Mouse (Mus musculus) megakaryocyte, adult 5-6 weeks (primary cell): ENCODE data around the gene Wdfy4. TPM values are rescaled to one million over a fixed set of nuclear protein-coding genes. Genes with fewer than 3 reads are reported as not detected.

Source experiments
- ATAC-seq: 2 replicates; pipeline ENCODE4 v1.8.0; 2016; ENCODE audit warnings: mild to moderate bottlenecking, inconsistent platforms; ENCODE audit not compliant: poor library complexity, severe bottlenecking
- total RNA-seq, 2 experiments: library from RNA; stranded (forward) in 1 of 2; stranded (reverse) in 1 of 2; fragments of 153-499, 151-499 nt in 1 of 2; fragments of 221-1000, 200-1000 nt in 1 of 2; gene quantifications; 2 replicates each; pipeline versions ENCODE4 v1.2.3 to v1.2.4; 2015 to 2017

Wdfy4 gene
- total RNA-seq, 2 experiments from 2014 or later: 44.6 to 65.9 TPM

DNA sequence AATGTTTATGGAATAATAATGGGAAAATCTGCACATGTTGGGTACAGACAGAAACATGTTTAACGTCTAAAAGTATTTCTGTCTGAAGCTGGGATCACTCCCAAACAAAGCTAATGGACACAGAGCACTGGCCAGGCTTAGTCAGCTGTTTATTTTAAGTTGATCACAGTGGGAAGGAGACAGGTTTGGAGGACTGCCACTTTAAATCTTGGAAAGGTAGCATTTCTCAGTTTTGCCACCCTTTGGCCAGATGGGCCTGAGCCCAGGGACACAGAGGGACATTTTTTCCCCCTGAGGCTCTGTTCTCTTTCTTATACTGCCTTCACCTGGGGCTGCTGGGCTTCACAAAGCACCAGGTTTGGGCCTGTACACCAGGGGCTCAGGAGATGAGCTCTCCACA is 103.0 kb downstream of the Wdfy4 start:
- ATAC-seq: no peak

DNA sequence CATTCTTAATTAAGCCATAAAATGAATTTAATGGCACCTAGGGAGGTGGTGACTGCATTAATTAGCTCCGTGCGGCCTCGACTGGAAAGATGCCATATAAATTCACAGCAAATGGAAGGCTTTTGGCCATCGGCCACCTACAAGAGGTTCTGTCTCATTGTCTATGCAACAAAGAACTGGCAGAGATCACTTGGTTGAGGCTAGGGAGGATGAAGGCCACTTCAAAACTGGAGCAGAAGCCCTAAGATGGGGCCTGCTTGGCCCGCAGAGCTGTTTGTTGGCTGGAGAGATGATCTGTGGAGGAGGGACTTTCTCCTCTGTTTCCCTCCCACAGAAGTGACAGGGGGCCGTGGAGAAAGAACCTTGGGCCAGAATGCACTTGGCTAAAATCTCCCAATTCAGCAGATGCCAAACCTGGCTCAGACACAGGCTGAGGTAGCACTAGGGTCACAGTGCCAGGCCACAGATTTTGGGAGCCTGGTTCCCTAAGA is 103.9 kb downstream of the Wdfy4 start:
- ATAC-seq: no peak

DNA sequence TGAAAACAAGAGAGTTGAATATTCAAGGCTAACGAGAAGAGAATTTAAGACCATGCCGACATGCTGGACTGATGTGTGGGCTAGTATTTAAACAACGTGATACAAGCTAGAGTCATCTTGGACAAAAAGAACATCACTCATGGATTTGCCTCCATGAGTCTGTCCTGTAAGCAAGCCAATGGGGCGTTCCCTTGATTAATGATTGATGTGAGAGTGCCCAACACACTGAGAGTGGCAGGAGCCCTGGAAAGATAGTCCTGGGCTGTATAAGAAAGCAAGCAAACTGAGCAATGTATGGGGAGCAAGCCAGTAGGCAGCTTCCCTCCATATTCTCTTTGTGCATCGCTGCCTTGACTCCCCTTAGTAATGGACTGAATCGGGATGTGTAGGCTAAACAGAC is 106.7 kb downstream of the Wdfy4 start:
- no peak for ATAC-seq

DNA sequence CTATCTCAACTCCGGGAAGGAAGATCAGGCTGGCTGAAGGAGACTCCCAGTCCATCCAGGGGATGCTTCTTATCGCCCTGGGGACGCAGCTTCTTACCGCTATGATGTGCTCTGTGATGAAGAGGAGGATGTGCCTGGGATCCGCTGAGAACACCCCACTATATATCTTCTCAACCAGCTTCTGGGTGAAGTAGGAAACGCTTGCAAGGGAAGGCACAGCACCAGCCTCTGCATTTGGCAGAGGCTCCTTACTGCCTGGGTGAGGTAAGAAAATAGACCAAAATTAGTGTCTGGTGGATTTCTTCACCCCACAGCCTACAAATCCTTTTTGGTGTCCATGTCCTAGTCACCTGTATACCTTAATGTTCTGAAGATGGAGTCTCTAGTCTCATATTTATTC is 107.2 kb downstream of the Wdfy4 start:
- no peak for ATAC-seq

DNA sequence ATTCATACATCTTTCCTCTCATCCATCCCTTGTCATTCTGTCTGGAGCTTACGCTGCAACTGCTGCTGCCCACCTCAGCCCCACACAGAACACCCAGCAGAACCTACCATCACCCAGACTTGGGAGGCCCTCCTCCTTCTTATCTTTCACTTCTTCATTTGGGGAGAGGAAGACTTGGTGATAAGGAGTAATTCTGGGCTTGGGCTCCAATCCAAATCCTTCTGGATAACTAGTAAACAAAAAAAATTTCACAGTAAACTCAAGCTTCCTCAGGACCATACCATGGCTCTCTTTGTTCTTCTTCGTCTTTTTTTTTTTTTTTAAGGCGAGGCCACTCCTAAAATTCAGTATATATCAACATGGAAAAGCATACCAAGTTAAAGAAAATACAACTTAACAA is 112.0 kb downstream of the Wdfy4 start:
- ATAC-seq: no peak

DNA sequence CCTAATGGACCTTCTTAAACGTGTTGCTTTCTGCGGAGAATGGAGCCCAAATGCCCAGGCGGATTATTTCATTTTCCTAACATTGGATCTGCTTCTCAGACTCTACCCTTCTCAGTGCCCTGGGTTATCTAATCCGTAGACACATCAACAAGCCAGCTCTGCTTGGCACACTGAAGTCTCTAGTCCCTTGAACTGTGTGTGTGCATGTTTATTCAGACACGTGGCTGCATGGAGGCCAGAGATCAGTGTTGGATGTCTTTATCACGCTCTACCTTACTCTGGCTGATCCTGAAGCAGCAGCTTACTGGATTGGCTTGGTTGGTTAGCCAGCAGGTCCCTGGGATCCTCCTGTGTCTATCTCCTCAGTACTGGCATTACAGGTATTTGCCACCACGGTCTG is 113.0 kb downstream of the Wdfy4 start:
- no peak for ATAC-seq

DNA sequence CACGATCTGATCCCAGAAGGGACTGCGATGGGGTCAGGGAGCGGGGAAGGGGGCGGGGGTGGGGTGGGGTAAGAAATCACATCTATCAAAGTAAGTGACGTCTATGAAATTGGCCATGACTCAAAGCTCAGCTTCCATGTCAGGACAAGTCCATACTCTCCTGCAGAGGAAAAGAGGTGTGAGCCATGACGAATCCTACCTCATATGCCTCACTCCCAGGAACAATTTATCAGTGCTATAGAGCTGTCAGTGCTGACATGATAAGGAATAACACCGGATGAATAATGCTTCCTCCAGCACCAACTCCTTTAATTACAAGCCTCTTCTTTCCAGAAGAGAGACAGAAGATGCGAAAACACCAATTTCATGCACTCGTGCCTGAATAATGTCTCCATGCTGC is 117.6 kb downstream of the Wdfy4 start:
- ATAC-seq: no peak

DNA sequence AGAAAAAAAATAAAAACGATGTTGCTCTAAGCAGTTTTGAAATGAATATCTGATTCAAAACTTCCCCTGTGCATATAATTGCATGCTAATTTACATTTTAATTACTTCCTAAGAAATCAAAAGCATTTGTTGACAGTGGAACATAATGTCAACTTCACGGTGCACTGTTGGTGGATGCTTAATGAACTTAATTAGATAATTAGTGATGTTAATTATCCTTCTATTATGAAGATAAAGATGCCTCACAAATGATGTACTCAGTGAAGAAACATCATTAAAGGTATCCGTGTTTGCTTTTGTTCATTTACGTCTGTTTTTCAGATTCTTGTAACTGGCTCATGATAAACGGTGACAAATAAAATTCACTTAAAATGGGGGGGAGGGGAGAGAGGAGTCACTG is 122.3 kb downstream of the Wdfy4 start:
- ATAC-seq: no peak

DNA sequence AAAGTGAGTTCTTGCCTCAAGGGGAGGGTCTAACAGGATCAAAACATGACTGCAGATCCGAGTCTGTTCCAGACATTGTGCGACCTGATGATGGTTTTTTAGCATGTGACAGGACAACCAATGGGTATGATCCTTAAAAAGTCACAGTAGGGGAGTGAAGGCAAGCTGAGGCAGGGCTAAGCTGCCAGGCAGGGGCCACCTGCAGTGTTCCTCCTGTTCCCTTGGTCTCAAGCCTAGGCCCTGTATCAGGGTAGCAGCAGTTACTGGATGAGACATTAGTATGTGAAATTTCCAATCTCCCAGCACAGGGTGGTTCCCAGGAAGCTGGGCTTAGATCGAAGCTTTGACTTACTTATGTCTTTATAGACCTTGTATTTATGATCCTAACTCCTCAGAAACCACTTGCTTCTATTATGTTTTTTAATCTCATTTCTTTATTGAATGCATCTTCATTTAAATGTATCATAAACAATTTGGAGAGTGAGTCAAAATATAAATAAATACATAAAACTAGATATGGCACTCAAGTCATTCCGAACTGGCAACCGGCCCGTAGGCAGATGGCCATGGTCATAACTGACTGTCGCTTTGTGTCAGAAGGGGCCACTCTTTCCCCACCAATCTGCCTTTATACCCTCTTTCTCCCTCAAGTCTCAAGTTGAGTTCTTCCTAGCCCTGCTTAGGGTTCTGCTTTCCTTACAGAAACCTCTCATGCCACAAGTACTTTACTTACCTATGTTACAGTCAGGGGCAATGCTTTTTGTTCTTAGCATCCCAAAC is 126.2 kb downstream of the Wdfy4 start:
- no peak for ATAC-seq

DNA sequence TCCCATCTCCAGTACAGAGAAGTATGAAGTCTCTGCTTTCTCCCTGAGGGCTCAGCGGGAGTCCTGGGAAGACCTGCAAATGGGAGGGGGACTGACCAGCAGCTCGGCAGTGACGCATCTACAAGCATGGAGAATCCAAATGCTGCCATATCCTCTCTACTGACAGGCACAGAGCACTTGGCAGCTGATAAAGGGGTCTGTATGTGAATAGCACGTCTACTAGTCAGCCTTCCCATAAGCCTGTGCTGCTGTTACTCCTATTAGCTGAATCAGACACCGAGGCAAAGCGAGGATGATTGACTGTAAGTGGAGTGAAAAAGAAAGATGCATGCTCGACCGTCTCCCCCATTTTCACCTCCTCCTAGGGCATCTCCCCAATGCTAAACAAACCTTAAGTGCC is 131.9 kb downstream of the Wdfy4 start:
- ATAC-seq: no peak

DNA sequence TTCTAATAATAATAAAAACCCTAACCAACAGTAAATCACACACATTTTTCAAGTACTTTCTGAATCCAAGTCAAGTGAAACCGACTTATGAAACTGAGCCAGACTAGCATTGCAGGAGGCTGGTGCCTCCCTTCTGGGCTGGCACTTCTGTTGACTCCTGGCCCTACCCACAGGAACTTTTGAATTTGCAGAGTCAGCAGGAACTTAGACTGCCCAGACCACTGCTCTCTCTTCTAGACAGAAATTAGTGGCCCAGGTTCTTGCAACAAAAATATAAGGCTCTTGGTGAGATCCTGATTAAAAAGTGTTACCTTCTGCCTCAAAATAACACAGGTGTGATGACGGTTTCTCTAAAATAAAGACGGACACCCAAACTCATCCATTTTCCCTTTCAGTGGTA is 140.1 kb downstream of the Wdfy4 start:
- ATAC-seq: no peak

DNA sequence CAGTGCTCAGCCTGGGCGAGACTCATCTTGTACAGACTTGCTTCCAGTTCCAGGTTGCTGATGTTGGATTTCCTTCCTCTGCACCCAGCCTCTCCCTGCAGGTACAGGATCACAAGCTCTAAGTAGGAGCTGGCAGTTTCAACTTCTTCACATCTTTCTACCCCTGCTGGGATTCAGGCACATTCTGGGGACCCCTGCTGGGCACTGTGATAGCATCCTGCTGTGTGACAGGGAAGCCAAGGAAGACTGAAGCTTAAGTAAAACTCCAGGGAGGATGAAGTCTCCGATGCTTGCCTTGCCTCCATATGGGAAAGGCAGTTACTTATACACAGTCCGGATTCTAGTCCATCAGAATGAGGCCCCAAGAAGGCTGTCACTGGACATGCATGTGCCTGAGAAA is 148.5 kb downstream of the Wdfy4 start:
- no peak for ATAC-seq

DNA sequence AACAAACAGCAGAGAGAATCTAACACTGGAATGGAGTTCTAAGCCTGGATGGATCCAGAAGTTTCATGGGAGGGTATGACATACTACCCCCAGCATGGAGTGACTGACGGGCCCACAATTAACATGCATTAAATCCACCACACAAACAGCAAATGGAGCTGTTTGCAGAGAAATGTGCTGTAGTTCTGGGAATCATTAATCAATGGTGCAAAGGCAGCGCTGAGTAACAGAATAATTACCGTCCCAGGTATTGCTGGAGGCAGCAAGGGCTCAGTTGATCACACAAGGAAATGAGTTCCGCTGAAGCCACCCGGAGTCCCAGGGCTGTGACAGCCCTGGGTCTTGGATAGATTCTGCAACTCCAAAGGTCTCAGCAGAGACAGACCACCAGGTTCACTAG is 149.9 kb downstream of the Wdfy4 start:
- ATAC-seq: no peak

DNA sequence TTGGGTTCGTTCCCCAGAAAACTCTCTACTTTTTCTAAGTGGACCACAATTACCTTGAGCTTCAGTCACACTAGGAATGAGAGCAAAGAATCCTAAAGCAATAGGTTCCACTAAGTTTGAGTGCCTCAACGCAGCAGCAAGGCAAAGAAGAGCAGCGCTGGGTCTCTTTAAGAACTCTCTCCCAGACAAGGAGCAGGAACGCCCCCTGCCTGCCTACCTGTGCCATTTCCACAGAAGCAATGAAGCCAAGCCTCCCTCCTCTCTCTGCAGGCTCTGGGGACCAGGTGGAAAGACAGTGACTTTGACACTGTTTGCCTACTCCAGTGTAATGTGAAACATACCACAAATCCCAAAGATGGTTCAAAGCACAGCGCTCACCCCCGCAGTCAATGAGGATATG is 151.9 kb downstream of the Wdfy4 start:
- ATAC-seq: no peak

DNA sequence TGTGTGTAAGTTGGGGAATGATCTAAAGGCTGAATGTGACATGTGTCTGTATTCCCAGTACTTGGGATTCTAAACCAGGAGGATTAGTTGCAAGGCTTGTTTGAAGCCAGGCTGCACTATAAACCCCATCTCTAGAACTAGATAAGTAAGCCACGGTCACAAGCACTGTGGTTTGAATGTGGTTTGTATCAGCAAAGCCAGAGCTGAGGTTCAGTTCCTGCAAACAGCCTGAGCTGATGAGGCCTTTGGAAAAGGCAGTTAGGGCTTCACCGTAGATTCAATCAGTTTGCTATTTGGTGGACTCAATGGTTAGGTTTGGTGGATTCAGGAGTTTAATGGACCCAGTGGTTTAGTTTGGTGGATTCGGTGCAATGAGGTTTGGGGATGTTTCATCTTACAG is 154.5 kb downstream of the Wdfy4 start:
- ATAC-seq: no peak

DNA sequence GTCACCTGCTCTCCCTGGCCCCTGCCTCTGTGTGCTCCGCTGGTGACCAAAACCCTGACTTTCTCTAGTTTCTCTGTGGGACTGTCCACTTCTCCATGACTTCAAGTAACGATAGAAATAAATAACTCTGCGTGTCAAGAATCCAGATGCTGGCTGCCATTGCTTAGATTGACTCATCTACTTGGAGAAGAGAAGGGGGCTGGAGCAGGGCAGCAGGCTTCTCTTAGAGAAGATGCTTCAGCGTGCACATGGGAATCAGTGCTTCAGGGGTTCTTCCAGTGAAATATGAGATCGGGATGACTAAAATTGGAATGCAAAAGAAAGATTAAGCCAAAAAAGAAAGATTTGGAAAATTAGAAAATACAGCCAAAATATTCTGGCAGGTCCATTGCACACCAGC is 165.7 kb downstream of the Wdfy4 start:
- ATAC-seq: no peak

DNA sequence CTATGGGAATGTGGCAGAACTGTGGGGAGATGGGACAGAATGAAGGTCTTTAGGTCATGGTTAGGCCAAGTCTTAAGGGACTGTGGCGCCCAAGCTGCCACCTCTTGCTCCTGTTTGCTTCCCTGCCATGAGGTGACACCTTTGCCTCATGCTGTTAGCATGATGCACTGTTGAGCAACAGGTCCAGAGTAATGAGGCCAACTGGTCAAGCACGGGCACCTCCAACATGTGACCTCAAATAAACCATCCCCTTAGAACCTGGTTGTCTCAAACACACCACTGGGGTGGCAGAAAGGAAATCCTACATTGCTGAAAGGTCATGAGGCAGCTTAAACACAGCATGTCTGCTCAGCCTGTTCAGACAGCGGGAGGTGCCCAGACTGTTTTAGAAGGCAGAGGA is 166.3 kb downstream of the Wdfy4 start:
- no peak for ATAC-seq

DNA sequence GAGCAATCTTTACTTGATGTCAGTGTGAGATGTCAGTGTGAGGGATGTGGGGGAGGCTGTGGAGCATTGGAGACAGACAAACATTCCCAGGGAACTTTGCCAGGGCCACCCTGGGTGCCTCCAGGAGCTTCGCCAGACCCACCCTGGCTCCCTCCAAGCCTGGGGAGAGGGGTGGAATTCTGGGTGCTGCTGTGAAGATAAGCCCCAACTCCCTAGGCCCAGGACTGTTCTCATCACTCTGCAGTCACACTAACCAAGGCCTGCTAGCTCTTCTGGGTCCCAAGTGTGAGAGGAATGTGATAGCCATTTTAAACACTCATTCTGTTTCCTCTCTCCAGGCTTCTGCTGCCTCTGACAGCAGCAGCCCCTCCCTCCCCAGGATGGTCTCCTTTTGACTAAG is 177.7 kb downstream of the Wdfy4 start:
- no peak for ATAC-seq

DNA sequence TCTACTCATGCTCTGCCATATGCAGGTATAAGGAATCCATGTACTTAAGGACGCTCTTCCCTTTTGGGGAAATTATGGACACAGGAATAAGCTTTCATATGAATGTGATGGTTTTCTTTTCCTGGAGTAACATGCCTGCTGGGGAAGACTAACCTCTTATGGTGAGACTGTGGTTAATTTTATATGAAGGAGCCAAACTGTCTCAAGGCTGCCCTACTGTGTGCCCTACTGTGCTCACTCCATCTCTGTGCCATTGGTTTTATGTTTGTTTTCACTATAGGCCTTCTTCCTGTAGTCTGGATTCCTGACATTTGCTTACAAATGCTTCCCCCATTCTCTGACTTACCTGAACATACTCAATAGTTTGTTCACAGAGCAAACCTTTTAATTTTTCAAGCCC is 180.2 kb downstream of the Wdfy4 start:
- ATAC-seq: no peak

DNA sequence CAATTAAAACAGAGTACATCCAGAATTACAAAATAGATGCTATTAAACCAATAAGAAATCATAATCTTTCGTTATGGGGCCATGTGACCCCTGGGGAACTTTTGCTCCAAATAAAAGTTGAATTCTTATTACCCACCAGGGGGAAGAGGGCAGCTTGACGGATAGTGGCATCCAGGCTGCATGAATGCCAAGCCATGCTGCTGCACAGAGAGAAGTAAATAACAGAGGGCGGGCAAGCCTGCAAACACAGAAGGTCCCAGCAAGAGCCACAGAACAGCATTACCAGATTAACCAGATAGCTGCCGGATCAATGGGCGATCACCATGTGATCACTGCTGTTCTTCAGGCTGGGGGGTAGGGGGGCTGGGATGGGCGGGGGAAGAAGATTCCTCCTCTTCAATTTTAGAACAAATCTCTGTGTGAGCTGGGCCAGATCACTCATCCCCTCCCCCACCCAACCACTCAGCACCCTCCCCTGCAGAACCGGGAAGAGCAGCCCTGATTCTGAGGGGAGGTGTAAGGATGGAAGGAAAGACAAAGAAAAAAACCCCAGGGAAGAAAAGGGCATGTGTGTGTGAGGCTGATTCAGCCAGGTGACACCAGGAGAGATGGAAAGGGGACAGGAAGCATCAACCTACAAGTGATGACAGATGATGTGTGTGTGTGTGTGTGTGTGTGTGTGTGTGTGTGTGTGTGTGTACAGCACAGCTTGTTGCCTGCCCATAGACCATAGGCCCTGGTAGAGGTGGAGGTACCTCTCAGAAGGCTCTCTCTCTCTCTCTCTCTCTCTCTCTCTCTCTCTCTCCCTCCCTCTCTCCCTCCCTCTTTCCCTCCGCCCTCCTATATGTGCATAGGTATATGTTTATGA is 185.0 kb downstream of the Wdfy4 start:
- no peak for ATAC-seq

DNA sequence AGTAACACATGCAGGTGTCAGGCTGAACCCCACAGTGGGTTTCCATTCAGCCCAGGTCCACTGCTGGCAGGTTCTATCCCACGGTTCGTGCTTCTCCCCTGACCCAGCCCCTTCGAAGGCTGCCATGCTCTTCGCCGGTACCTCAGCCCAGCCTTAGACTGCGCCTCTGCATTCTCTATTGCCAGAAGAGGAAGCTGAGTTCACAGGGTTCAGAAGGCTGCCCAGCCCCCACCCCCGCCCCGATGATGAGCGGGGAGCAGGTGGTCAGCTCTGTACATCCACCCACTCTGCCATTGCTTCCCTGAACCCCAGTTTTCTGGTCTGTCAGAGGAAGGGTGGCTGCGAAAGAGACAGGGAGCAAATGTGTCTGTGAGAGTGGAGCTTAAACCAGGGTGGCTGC is 185.8 kb downstream of the Wdfy4 start:
- ATAC-seq: no peak

DNA sequence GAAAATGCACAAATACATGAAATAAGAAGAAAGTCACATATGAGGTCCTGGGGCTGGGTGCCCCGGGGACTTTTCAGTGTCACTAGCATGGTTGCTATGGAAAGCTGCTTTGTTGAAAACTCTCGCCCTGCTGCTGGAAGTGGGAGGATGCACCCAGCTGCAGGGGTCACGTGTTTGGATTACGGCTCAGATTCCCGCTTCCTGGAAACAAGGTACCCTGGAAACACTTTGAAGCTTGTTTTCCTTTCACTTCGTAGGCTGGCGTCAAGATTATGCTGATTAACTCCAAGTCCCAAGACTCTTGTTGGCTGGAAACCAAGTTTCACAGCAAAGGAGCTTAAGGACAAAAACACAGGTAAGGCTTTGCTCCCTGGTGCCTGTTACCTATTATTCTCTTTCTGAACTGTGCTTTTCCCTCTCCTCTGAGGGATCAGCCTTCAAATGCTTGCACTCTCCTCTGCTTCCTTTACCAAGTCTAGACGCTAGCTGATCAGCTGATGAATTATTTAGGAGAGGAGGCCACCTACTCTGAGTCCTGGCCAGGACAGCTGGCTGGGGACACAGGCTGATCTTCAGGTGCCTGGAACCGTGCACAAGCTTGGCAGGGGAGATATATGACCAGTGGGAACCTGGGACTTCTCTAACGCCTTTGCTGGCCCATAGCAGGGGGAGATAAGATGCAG is 190.2 kb downstream of the Wdfy4 start:
- ATAC-seq: no peak
